Mouse (Mus musculus): Measurements from ENCODE around the gene Kcnrg.

Gene Kcnrg

GRCm38 (mm10) chr14:61647182-61647880 is 40.1 kb downstream of the Kcnrg start:
- peak; percentile 54 for DNase-seq

- peak; percentile 40 for DNase-seq
These were observed 40.8 kb downstream of the Kcnrg start for GRCm38 (mm10) chr14:61647881-61648684.

GRCm38 (mm10) chr14:61648685-61649504 is 41.6 kb downstream of the Kcnrg start:
- DNase-seq: peak; percentile 96

GRCm38 (mm10) chr14:61650291-61650960 is 43.2 kb downstream of the Kcnrg start:
- peak; percentile 66 for DNase-seq

GRCm38 (mm10) chr14:61656469-61656868 is 49.2 kb downstream of the Kcnrg start:
- no peak for DNase-seq

GRCm38 (mm10) chr14:61661496-61661895 is 54.2 kb downstream of the Kcnrg start:
- DNase-seq: no peak

- no peak for DNase-seq
These were observed 55.0 kb downstream of the Kcnrg start for GRCm38 (mm10) chr14:61662307-61662706.
